Mouse (Mus musculus) testis, postnatal 10 days (tissue): ENCODE data around the gene Csnk1e.

ENCODE experiments used
- DNase-seq: peaks from one replicate; pipeline ENCODE4 v3.0.0; 2021; ENCODE audit warnings: low spot score

The Csnk1e gene

DNA sequence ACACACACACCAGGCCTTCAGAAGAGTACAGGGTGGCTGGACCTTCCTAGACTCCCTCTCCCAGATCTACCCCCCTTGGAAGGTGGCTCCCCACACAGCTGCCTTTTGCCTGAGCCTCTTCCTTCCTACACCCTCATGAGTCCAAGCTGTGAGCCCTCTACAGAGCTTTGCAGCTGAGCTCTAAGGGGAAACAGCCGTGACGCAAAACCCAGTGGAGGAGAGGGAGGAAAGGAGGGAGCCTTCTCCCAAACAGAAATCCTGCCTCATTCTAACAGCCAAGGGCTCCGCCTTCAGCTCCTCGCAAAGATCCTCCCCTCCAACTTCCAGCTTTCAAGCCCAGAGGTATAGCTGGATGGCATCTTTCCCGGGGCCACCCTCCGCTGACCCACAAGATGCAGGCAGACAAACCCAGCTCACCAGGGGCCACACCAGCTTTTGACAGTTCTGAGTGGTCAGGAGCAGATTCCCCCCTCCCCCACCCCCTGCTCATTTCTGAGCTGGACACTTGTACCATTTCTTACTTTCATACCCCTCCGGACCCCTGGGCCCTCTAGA lies 11.4 kb downstream of the Csnk1e start:
- no peak for DNase-seq

DNA sequence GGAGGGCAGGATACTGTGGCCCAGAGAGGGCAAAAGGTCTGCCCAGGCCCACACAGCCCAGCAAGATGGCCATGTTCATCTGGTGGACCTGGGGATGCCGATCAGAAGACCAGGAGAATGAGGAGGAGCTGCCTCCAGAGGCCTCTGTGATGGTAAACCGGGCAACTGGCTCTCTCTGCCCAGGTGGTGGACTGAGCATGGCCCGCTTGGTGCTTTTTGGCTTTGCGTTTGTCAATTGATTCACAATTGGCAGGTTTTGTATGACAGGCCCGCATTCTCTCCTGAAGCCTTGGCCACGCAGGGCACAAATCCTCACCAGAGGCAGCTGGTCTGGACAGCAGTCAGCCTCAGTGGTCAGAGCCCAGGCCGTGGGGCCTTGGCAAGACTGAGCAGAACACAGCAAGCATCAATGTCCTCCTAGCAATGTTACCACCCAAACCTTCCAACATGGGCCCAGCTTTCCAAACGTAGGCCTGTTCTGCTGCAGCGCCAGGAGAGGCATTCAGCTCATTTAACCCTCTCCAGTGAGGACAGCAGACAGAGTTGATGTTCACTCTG lies 12.3 kb downstream of the Csnk1e start:
- DNase-seq, result no peak

DNA sequence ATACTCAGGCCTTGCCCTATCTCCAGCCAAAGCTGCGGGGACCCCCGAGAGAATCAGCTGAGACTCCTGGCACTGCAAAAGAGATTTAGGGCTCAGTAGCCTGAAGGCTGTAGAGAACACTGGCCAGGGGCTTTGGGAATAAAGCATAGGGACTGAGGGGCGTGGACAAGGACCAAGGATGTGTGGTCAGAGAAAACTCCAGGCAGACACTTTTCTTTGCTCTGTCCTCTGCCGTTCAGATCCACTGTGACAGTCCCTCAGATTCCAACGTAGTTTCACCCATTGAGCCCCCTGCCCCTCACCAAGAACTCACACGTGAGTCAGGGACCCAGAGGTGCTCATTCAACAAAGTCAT lies 13.1 kb downstream of the Csnk1e start:
- DNase-seq, result no peak

DNA sequence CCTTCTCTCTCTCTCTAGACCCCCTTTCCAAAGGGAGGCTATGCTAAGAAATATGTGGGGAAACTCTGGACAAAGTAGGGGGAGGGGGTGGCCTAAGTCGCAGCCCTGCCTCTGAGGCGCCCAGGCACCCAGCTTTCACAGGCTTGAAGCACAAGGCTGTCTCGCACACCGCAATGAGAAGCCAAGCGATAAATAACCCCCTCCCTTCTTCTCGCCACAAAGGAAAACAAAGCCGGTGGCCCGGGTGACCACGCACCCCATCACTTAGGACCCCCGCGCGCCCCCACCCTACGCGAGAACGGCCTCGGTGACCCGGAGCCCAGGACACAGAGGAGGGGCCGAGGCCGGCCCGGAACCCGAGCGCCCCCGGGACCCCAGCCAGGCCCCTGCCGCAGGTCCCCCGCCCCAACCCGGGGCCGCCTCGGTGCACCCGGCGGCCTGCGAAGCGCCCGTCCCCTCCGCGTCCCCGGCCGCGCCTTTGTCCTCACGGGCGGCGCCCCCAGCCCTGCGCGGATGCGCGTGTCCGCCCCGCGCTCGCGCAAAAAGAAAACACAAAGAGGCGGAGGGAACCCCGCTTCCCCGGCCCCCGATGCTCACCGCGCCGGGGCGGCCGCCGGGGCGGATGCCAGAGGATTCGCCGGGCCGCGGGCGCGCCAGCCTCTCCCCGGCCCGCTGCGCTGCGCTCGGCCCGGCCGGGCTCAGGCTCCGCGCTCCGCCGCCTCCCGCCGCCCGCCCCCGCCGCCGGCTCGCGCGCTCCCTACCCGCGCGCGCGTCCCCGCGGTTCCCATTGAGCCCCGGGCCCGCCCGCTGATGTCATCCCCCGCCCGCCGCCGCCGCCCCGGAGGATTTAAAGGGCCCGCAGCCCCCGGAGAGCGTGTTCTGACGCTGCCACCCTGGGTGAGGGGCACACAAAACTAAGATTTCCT lies 13.8 kb downstream of the Csnk1e start:
- peak; percentile 89 for DNase-seq

DNA sequence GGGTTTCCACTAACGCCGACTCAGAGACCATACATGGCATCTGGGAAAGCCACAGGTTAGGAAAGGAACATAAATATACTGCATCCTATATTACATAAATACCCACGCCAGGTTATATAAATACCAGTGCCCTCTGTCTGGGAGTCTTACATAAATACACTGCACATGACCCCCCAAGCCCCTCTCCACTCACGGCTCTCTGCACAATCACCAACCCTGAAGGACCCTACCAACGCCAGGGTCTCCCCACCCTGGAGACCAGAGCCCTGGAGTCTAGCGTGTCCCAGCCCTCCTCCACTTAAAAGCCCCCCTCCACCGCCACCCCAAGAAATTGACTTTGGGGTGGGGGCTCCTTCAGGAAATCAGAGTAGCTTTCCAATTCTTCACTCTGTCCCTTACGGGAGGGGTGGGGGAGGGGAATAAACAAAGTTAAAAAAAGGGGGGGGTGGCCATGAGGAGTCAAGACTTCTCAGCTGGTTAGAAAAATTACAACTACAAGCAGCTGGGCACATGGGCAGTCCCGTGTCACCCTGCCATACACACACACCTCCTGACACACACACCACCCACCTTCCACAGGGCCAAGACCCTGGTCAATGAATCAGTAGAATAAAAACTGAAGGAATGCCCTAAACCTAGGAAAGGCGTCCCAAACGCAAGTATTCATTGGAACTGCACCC lies 14.6 kb downstream of the Csnk1e start:
- no peak for DNase-seq

DNA sequence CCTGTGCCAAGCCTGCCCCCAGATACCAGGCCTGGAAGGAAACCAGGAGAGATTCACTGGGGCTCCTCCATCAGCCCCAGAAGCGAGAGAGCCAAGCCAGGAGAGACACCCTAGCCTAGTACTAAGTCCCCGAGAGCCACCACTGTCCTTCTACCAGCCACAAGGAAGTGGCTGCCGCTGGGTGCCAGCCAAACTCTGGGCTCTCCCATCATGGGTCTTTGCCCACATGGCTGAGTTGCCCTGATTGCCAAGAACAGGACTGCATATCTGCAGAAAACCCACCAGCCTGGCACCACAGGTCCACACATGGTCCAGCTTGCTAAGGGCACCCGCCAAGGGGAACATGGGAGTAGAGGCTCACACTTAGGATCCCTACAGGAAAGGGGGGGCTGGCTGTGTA lies 15.1 kb downstream of the Csnk1e start:
- peak; percentile 60 for DNase-seq

DNA sequence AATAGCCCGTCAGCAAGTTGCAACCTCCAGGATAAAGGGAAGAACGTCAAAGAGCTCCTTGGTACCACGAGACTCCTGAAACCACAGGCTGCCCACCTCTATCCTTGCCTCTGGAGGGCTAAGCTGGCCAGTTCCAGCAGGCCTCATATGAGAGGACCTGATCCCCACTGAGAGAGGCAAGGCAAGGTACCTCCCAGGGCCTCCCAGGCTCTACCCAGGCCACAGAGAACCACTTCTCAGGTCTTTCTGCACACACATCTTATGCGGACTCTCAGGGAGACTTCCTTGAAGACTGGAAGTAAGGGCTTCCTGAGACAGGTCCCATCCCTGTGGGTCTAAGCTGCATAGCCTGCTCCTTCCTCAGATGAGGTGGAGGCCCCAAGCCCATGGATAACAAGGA lies 16.0 kb downstream of the Csnk1e start:
- DNase-seq, result no peak

DNA sequence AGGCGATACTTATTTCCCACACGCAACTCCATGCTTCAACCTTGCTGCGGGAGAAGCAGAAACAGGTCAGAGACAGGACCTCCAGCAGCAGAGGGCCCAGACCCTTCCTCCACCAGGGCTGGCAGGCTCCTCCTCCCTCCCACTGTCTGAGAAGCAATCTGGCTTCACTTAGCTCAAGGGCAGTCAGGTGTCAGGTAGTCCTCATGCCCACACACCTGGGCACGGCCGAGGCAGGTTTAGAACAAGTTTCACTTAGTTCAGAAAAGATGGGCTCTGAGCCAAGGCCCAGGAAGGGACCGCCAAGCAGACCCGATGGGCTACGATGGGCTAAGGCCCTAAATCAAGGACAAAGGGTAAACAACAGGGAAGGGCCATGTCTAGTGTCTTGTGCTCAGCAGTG lies 16.6 kb downstream of the Csnk1e start:
- no peak for DNase-seq

DNA sequence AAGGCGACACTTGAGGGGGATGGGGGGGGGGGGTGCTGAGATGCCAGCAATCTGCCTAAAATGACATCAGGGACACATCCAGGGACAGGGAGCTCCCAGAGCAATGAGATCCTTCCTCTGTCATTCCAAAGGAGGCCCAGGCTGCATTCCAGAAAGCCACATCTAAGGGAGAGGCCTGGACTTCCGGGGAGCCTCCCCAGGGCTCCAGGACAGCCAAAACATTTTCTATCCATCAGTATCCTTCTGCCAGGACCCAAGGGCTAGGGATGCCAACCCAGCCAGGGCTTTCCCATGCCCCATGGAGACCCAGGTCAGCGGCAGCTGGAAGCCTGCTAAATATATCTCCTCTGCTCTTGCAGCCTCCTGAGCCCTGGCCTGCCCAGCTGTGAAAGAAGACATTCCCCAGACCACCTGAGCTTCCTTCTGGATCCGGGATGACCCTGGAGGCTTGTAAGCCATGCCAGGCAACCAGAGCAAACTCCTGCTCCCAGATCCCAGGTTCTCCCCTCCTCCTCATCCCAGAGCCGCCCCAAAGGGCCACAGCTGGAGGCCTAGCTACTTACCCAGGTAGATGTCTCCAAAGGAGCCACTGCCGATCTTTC lies 17.1 kb downstream of the Csnk1e start:
- no peak for DNase-seq

DNA sequence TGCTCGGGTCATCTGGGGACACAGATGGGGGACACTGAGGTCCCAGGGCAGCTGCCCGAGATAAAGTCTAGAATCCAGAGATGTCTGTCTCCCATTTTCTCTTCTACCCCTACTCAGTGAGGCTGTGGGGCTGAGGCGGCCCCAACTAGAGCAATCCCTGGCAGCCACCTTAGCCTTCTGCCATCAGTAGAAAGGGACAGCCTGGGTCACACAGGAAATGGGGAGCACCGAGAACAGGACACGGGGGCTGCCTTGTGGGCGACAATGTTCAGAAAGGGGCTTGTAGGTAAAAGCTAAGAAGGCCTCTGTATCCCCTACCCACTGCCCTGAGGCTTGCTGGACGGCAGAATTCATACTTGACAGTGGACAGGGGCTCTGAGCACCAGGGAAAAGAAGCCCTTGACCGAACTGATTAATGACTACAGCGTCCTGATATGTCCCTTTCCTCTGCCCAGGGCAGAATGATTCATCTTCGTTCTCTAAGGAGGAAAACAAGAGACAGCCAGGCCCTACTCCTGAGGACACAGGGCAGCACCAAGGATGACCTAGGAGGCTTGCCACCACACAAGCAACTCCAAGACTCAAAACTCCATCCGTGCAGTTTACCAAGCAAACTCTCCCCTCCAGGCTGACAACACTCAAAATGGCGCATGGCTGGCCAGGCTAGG lies 17.7 kb downstream of the Csnk1e start:
- no peak for DNase-seq

DNA sequence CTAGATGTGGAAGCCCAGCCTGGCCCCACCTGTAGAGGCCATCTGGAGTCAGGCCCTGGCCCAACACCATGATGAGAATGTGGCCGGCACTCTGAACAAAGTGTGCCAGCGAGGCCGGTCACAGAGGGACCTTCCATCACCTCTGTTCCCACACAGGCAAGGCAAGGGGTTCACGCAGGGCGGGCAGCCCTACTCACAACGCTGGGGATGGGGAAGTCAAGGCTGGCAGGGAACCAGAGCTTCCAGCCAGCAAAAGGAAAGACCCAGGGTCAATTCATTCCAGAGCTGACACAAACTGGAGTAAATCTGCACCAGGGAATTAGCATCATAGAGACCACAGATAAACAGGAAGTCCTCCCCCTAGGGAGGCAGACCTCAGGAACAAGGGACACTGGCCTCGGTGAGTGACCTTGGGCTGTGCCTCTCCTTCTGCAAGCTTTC lies 18.9 kb downstream of the Csnk1e start:
- DNase-seq, result no peak

DNA sequence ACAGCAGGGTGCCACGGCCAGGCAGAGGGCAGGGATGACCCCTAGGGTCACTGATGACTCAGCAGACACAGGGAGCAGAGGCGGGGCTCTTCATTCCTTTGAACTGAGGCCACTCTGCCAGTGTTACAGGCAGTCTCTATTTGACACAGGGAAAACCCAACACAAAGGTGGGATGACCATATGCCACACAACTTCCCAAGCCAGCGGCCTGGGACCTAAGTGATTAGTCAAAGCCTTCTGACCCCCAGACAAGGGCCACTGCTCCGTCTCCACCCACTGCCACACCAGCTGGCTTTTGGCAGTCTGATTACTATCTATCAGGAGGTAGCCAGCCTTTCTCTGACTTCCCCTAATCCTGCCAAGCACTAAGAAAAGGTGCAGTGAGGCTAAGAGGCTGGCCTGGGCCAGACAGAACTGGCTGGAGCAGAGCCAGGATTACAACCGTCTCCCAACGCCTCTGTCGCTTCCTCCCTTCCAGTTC lies 20.1 kb downstream of the Csnk1e start:
- no peak for DNase-seq

DNA sequence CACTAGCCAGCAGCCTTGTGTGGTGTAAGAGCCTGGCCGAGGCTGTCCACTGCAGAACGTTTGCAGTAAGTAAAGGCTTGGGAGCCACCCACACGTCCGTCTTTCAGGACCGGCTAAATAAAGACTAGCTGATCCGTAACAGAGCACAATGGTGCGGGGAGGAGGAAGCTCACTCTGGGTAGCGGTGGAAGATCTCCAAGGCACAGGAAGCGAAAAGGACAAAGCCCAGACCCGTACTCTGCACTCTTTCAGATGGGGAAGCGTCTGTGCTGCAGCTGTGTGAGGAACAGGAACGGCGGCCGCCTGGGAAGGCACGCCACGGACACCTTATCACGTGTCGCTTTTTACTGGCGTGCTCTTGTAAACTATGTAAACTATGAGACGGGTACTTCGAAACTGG lies 22.5 kb downstream of the Csnk1e start:
- DNase-seq, result no peak

DNA sequence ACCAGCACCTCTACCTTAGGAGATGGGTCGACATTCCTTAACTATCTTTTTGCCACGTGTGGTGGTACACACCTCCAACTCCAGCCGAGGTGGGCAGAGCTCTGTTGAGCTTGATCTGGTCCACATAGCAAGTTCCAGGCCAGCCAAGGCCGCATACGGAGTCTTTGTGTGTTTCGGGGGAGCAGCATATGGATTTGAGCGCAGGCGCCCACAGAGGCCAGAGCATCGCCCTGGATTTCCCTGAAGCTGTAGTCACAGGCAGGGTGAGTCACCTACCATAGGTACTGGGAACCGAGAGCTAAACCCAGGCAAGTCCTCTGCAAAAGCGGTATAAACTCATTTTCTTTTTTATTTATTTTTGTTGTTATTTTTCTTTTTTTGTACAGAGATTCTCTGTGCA lies 23.0 kb downstream of the Csnk1e start:
- no peak for DNase-seq

DNA sequence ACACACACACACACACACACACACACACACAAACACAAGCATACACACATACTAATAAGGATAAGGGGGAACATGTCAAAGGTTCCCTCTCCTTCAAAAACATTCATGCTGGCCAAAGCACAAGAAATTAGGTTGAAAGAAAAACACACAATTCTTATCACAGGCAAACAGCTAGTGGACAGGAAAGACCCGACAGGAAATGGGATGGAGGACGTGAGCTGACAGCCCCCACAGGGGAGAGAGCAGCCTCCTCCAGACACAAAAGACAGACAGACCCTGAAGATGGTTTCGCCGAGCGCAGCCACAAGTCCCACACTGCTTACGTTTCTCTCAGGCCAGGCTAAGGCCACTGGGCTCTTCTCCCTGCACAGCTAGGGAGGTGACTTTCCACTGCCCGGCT lies 23.4 kb downstream of the Csnk1e start:
- DNase-seq, result no peak

DNA sequence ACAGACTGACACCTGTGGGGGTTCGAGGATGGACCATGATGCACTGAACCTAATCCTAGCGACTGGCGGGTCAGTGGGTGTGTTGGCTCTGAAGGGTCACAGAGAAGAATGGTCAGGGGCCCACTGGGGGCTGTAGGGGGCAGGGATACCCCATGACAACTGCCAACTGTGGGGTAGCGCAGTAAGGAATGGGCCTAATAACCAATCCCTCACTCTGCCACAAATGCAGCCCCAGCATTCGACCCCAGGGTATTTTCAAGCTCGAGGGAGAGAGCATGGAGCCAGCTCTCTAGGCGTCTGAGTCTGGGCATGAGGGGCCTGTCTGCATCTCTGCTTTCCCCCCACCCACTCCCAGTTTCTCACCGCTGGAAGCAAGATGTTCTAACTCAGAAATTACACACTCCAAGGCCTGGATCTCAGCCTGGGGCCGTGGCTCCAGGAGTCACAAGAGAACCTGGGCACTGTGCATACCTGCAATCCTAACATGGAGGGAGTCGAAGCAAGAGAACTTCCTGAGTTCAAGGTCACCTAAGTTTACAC lies 24.8 kb downstream of the Csnk1e start:
- no peak for DNase-seq

DNA sequence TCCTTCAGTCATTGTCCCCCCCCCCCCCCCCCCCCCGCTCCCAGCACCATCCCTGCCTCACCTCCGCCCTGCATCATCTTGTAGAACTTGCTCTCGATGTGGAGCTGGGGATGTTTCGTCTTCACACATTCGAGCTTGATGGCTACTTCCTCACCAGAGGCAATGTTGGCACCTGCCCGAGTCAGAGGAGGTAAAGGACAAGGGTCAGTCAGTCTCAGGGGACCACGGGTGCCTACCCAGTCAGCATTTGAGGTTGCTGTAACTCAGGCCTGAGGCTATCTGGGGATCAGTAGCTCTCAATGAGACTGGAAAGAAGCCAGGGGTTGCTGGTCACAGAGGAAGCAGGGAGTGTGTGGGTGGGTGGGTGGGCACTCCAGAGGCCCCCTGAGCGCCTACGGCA lies 25.4 kb downstream of the Csnk1e start:
- no peak for DNase-seq

DNA sequence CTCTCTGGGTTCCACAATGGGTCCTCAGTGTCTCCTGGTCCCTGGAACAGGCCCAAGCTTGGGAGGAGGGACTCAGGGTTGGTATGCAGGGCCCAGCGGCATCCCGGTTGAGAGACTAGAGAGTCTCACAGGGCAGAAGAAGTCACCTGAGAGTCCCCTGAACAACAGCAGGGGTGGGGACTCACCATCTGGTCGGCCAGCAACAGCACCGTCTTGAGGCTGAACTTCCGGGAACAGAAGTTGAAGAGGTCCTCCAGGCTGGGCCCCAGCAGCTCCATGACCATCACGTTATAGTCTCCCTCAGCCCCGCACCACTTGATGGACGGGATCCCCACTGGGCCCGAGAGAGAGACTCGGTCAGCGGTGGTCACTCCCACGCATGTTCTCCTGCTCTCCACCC lies 25.8 kb downstream of the Csnk1e start:
- DNase-seq, result no peak

DNA sequence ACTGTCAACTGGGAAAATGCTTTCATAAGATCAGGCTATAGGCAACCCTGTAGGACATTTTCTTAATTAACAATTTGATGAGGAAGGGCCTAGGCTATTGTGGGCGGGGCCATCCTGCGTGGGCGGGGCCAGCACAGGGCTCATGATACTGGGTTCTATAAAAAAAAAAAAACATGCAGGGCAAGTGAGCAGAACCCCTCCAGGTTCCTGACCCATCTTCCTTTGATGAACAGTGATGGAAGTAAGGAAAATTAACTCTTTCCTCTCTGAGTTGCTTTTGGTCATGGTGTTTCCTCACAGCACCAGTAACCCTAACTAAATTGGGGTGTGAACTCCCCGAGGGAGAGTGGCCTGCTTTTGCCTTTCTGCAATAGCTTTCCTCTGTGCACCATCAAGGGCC lies 26.8 kb downstream of the Csnk1e start:
- no peak for DNase-seq

DNA sequence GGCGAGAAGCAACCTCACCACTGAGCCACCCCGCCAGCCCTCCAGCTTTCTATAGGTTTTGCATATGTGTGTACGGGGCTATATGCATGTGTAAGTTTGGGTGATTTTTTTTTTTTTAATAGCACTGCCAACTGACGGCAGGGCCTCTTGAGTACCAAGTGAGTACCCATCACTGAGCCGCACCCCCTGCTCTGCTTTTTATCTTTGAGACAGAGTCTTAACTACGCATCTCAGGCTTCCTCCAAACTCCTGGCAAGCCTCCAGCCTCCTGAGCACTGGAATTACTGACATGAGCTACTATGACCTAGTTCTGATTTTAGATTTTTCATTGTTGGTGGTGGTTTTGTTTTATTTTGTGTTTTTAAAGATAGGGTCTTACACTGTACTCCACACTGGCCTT lies 27.9 kb downstream of the Csnk1e start:
- no peak for DNase-seq

DNA sequence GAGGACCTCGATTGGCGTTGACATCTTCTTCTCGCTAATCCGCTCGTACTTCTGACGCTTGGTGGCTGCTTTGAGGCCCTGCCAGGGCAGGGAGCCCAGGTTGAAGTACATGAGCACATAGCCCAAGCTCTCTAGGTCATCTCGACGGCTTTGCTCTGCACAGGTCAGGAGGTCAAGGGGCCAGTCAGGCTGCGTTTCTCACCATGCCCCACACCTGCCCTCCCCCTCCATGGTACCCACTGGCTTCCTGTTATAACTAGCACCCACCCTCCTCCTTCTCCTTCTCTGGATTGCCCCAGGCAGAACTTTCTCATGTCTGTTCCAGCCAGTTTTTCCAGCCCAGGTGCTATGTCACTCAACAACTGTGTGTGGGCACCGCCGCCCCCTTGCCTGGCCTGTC lies 29.9 kb downstream of the Csnk1e start:
- no peak for DNase-seq

DNA sequence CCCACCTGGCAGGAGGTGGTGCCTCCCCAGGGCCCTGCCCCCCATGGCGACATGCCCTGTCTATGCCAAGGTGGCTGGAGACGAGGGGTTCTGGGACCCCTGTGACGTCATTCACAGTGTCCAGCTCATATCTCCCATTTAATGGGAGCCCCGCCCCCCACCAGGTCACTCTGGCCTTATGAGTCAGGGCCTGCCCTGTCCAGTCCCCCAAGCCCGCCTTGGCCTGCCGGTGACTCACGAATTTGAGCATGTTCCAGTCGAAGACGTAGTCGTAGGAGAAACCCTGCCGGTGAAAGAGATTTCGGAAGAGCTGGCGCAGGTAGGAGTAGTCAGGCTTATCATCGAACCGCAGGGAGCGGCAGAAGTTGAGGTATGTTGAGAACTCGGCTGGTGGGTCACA lies 30.8 kb downstream of the Csnk1e start:
- DNase-seq, result no peak
